In the genomic region with DNA sequence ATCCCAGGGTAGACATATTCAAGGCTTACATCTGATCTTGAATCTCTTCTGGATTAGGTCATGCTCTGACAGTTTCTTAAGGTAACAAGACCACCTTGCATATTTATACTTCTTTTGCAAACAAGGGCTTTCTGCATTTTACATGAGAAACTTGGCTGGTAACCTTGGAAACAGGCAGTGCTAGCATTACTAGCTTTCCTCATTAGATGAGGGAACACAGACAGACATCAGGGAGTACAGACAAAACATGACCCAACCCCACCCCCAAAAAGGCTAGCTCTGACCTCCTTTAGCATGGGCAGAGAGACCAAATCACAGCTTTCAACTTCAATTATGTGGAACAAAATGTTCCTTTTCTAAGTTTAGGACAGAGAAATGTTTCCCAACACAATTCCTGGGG, we compare ENCODE assay signal across 26 mouse cellular contexts.
DNase-seq lines count a peak whose midpoint lies in the region; ATAC-seq and TF ChIP-seq lines count a peak whose summit lies in the region.
"Had no signal": no experiment of that assay in that cellular context is flagged by ENCODE, and none has a peak within 500 bp of the region (broad histone marks: within the 10 kb centered on the region; RNA-seq: fewer than 3 reads in every experiment).

No protein-coding gene starts in this region.

- H3K36me3 ChIP-seq in lung, postnatal 0 days (ENCODE audit: insufficient read depth, low read length): no peaks in the 10 kb centered on the region
- no peaks in the 10 kb centered on the region for H3K36me3 ChIP-seq in midbrain, embryonic 16.5 days (ENCODE audit: control insufficient read depth, insufficient read depth, low read length)
- H3K36me3 ChIP-seq in midbrain, embryonic 10.5 days: no peaks in the 10 kb centered on the region
- H3K36me3 ChIP-seq: embryonic facial prominence, embryonic 13.5 days; forebrain, embryonic 10.5 days; hindbrain, embryonic 12.5 days; kidney, embryonic 15.5 days had no signal

- no peak overlapping the region for H3K9ac ChIP-seq in lung, postnatal 0 days (replicated peaks; ENCODE audit: low read depth)
- H3K9ac ChIP-seq in midbrain, embryonic 16.5 days (ENCODE audit: low read depth, low read length): no peak overlapping the region
- H3K9ac ChIP-seq: embryonic facial prominence, embryonic 13.5 days; hindbrain, embryonic 12.5 days; kidney, embryonic 15.5 days; liver, embryonic 14.5 days; lung, embryonic 14.5 days had no signal

- TF ChIP-seq CTCF in lung, postnatal 0 days (IDR thresholded peaks at IDR 0.05): no peak

- H3K4me2 ChIP-seq in lung, postnatal 0 days (replicated peaks; ENCODE audit: low read depth, low read length): no peak overlapping the region
- H3K4me2 ChIP-seq in midbrain, embryonic 16.5 days (ENCODE audit: low read length): no peak overlapping the region
- H3K4me2 ChIP-seq: embryonic facial prominence, embryonic 13.5 days; hindbrain, embryonic 12.5 days; kidney, embryonic 15.5 days; lung, embryonic 14.5 days had no signal

- no peak overlapping the region for H3K4me3 ChIP-seq in lung, postnatal 0 days (ENCODE audit: low read depth, low read length)
- H3K4me3 ChIP-seq in midbrain, embryonic 16.5 days (ENCODE audit: low read depth, low read length): no peak overlapping the region
- H3K4me3 ChIP-seq in midbrain, embryonic 10.5 days: no peak overlapping the region
- H3K4me3 ChIP-seq: embryonic facial prominence, embryonic 13.5 days; forebrain, embryonic 10.5 days; hindbrain, embryonic 12.5 days; kidney, embryonic 15.5 days had no signal

- H3K9me3 ChIP-seq in lung, postnatal 0 days (ENCODE audit: low read length): no peaks in the 10 kb centered on the region
- H3K9me3 ChIP-seq in midbrain, embryonic 16.5 days (replicated peaks; ENCODE audit: control insufficient read depth, low read length, poor library complexity, severe bottlenecking): no peaks in the 10 kb centered on the region
- no peaks in the 10 kb centered on the region for H3K9me3 ChIP-seq in midbrain, embryonic 10.5 days (replicated peaks)
- H3K9me3 ChIP-seq: embryonic facial prominence, embryonic 13.5 days; forebrain, embryonic 10.5 days; hindbrain, embryonic 12.5 days; kidney, embryonic 15.5 days had no signal

- no peaks in the 10 kb centered on the region for H3K27me3 ChIP-seq in lung, postnatal 0 days (replicated peaks; ENCODE audit: insufficient read depth, low read length)
- no peaks in the 10 kb centered on the region for H3K27me3 ChIP-seq in midbrain, embryonic 16.5 days (ENCODE audit: control insufficient read depth, insufficient read depth, low read depth, low read length)
- H3K27me3 ChIP-seq in midbrain, embryonic 10.5 days (ENCODE audit: low read depth, poor library complexity, severe bottlenecking): no peaks in the 10 kb centered on the region
- H3K27me3 ChIP-seq: embryonic facial prominence, embryonic 13.5 days; hindbrain, embryonic 12.5 days; kidney, embryonic 15.5 days; Patski had no signal

- ATAC-seq in lung, postnatal 0 days: peak; percentile 43; the same call in 1 of the 2 replicates
- ATAC-seq in midbrain, embryonic 16.5 days: peak; percentile 73
- ATAC-seq: inflammation-experienced regulatory T-cells, adult 6 months; Patski had no signal

- peak; percentile 26; the same call in 1 of the 2 replicates for TF ChIP-seq EP300 in lung, postnatal 0 days (IDR thresholded peaks at IDR 0.05)

- peak; percentile 4 for DNase-seq in gastrocnemius, adult 18-20 months (ENCODE audit: low spot score)
- no peak for DNase-seq in gastrocnemius, postnatal 4 days (ENCODE audit: low spot score in 2 of 2)
- peak; percentile 28 for DNase-seq in lung, postnatal 0 days (ENCODE audit: low spot score)
- DNase-seq in lung, adult 18-20 months: no peak
- no peak for DNase-seq in midbrain, embryonic 10.5 days (ENCODE audit: low spot score)
- peak; percentile 13 for DNase-seq in skeletal muscle tissue, adult 2 months (ENCODE audit: low read depth, low spot score)
- no peak for DNase-seq in thymus, postnatal 4 days
- DNase-seq: adrenal gland, postnatal 10 days; cerebellum, adult 18-20 months; cerebellum, postnatal 10 days; gastrocnemius, postnatal 25 days; heart, postnatal 14 days; kidney, adult 18-20 months; kidney, postnatal 25 days; liver; lung, embryonic 14.5 days; right cerebral cortex, postnatal 14 days; thymus, postnatal 14 days had no signal

- H3K27ac ChIP-seq in lung, postnatal 0 days (ENCODE audit: low read length): no peak overlapping the region
- no peak overlapping the region for H3K27ac ChIP-seq in midbrain, embryonic 16.5 days (ENCODE audit: low read length)
- H3K27ac ChIP-seq in midbrain, embryonic 10.5 days (replicated peaks): no peak overlapping the region
- H3K27ac ChIP-seq: embryonic facial prominence, embryonic 13.5 days; forebrain, embryonic 10.5 days; hindbrain, embryonic 12.5 days; kidney, embryonic 15.5 days; liver, embryonic 14.5 days had no signal

- H3K4me1 ChIP-seq in lung, postnatal 0 days (ENCODE audit: insufficient read depth, low read depth, low read length): no peaks in the 10 kb centered on the region
- H3K4me1 ChIP-seq in midbrain, embryonic 16.5 days (ENCODE audit: control insufficient read depth, insufficient read depth, low read length): peaks cover 7% of the 10 kb centered on the region; the same call in 1 of the 2 replicates
- H3K4me1 ChIP-seq in midbrain, embryonic 10.5 days: peaks cover 4% of the 10 kb centered on the region; the same call in 1 of the 2 replicates
- H3K4me1 ChIP-seq: embryonic facial prominence, embryonic 13.5 days; forebrain, embryonic 10.5 days; hindbrain, embryonic 12.5 days; kidney, embryonic 15.5 days had no signal

Comparison
In these comparisons a context has a peak if more than half of its experiments do, and no peak if none do; other contexts are left out.
1. DNase-seq: peak in gastrocnemius, adult 18-20 months (single experiment), lung, postnatal 0 days (single experiment) and skeletal muscle tissue, adult 2 months (single experiment); none in gastrocnemius, postnatal 4 days (0 of 2), lung, adult 18-20 months (0 of 2), midbrain, embryonic 10.5 days (single experiment) and thymus, postnatal 4 days (single experiment).